Mouse (Mus musculus) ES-E14 (cell line): ENCODE results near the gene Map4k4. TPM values are rescaled to one million over a fixed set of nuclear protein-coding genes. Genes with fewer than 3 reads are reported as not detected.

Experiments
- DNase-seq: peaks from one replicate; pipeline ENCODE4 v3.0.0-alpha.2; 2013; ENCODE audit warnings: low read depth, low spot score
- H3K27ac ChIP-seq: 2 replicates; pipeline ENCODE4 v1.5.1; 2012; ENCODE audit warnings: low read depth, mild to moderate bottlenecking, low read length, moderate library complexity, mixed read lengths; ENCODE audit not compliant: poor library complexity, insufficient read depth, severe bottlenecking
- H3K36me3 ChIP-seq: 2 replicates; pipeline ENCODE4 v1.6.1; 2012; ENCODE audit warnings: mild to moderate bottlenecking, low read length, moderate library complexity, mixed read lengths; ENCODE audit not compliant: control insufficient read depth, poor library complexity, insufficient read depth, severe bottlenecking
- H3K4me1 ChIP-seq, 2 experiments: fragments of 150-350 bp in 1 of 2; sonication (generic) in 1 of 2; 2 replicates each; pipeline ENCODE4 v1.6.1; 2012; ENCODE audit warnings: low read length in 2 of 2, mild to moderate bottlenecking in 1 of 2, mixed read lengths in 1 of 2; ENCODE audit not compliant: control insufficient read depth in 2 of 2, insufficient read depth in 2 of 2, poor library complexity in 1 of 2
- H3K4me3 ChIP-seq, 2 experiments: fragments of 150-350 bp in 1 of 2; sonication (generic) in 1 of 2; 2 replicates each; pipeline ENCODE4 v1.5.1; 2012; ENCODE audit warnings: low read length in 2 of 2, low read depth in 1 of 2, mild to moderate bottlenecking in 1 of 2, mixed read lengths in 1 of 2; ENCODE audit not compliant: insufficient read depth in 1 of 2, poor library complexity in 1 of 2, severe bottlenecking in 1 of 2
- H3K9ac ChIP-seq: 2 replicates; pipeline ENCODE4 v1.6.1; 2012; ENCODE audit warnings: low read depth, mild to moderate bottlenecking, low read length, mixed read lengths; ENCODE audit not compliant: poor library complexity, insufficient read depth, severe bottlenecking
- H3K9me3 ChIP-seq: fragments of 150-350 bp; sonication (generic); 2 replicates; pipeline ENCODE4 v1.6.1; 2012; ENCODE audit warnings: low read depth, mild to moderate bottlenecking, low read length; ENCODE audit not compliant: control insufficient read depth, insufficient read depth
- CHD2 ChIP-seq: IDR thresholded peaks from 2 replicates; pipeline ENCODE4 v1.6.1; 2014; ENCODE audit warnings: mild to moderate bottlenecking, low read depth, low read length, inconsistent platforms
- HCFC1 ChIP-seq: IDR thresholded peaks from 2 replicates; pipeline ENCODE4 v1.6.1; 2012; ENCODE audit warnings: low read length, inconsistent platforms, borderline replicate concordance; ENCODE audit not compliant: insufficient read depth
- MAFK ChIP-seq: IDR thresholded peaks from 2 replicates; pipeline ENCODE4 v1.6.1; 2014; ENCODE audit warnings: mild to moderate bottlenecking, low read depth, low read length, inconsistent platforms; ENCODE audit not compliant: insufficient read depth
- ZC3H11A ChIP-seq: IDR thresholded peaks from 2 replicates; pipeline ENCODE4 v1.6.1; 2012; ENCODE audit warnings: low read depth, mild to moderate bottlenecking, inconsistent platforms, low read length, borderline replicate concordance
- ZNF384 ChIP-seq: IDR thresholded peaks from 2 replicates; pipeline ENCODE4 v1.6.1; 2012; ENCODE audit warnings: low read depth, low read length, inconsistent platforms
- in situ Hi-C, 2 experiments: fragments of 600-800 bp; cut with MboI; formaldehyde crosslinking; loops; one replicate each; pipeline ENCODE4 v1.15.1; 2025; ENCODE audit warnings: low sequenced_read_pairs in 2 of 2, inconsistent platforms in 1 of 2; ENCODE audit not compliant: unreplicated experiment in 2 of 2
- total RNA-seq: library from RNA; depleted of rRNA; stranded (reverse); fragments of 300-350 nt; gene quantifications from 2 replicates; pipeline ENCODE4 v1.2.3, GENCODE M21; 2012

Map4k4 gene
- total RNA-seq, 1 experiment, result 142 TPM

- Histone ChIP-seq H3K27ac (no peak overlapping the region), H3K9ac (no peak overlapping the region), H3K4me3 (no peak overlapping the region), H3K36me3 (peaks cover 31% of the 10 kb centered on the region), H3K9me3 (no peaks in the 10 kb centered on the region), H3K4me1 (no peaks in the 10 kb centered on the region)
- in situ Hi-C loops, result no loop called here
- no peak for DNase-seq
- TF ChIP-seq ZC3H11A (no peak), MAFK (no peak), ZNF384 (no peak), CHD2 (no peak), HCFC1 (no peak)
These were observed 124.0 kb downstream of the Map4k4 start for GRCm38 (mm10) chr1:40024554-40025320.

- no peak for DNase-seq
- TF ChIP-seq HCFC1, result no peak
- TF ChIP-seq ZC3H11A, result no peak
- no peak for TF ChIP-seq MAFK
- no peak for TF ChIP-seq CHD2
- no peak for TF ChIP-seq ZNF384
- peaks cover 30% of the 10 kb centered on the region for H3K36me3 ChIP-seq
These were observed 124.7 kb downstream of the Map4k4 start for GRCm38 (mm10) chr1:40025416-40025815.

GRCm38 (mm10) chr1:40027116-40027620 lies 126.5 kb downstream of the Map4k4 start:
- H3K9me3 ChIP-seq, result no peaks in the 10 kb centered on the region
- H3K36me3 ChIP-seq, result peaks cover 26% of the 10 kb centered on the region
- TF ChIP-seq CHD2, result no peak
- no peak for TF ChIP-seq ZNF384
- no peak for TF ChIP-seq HCFC1
- no peak for TF ChIP-seq ZC3H11A
- no peak for TF ChIP-seq MAFK

More at GRCm38 (mm10) chr1:40025416-40025815, 124.7 kb downstream of the Map4k4 start:
- H3K27ac ChIP-seq, result no peak overlapping the region
- no peaks in the 10 kb centered on the region for H3K9me3 ChIP-seq
- no peaks in the 10 kb centered on the region for H3K4me1 ChIP-seq
- no peak overlapping the region for H3K4me3 ChIP-seq
- no peak overlapping the region for H3K9ac ChIP-seq
- in situ Hi-C loops, result no loop called here

GRCm38 (mm10) chr1:40028207-40028998 lies 127.7 kb downstream of the Map4k4 start:
- Histone ChIP-seq H3K9ac (no peak overlapping the region), H3K9me3 (no peaks in the 10 kb centered on the region), H3K36me3 (peaks cover 15% of the 10 kb centered on the region), H3K27ac (no peak overlapping the region), H3K4me3 (no peak overlapping the region), H3K4me1 (no peaks in the 10 kb centered on the region)
- in situ Hi-C loops, result no loop called here
- TF ChIP-seq ZNF384, result peak; percentile 83
- no peak for TF ChIP-seq HCFC1
- no peak for DNase-seq

More at GRCm38 (mm10) chr1:40027116-40027620, 126.5 kb downstream of the Map4k4 start:
- no peak for DNase-seq
- H3K27ac ChIP-seq, result no peak overlapping the region
- H3K4me1 ChIP-seq, result no peaks in the 10 kb centered on the region
- in situ Hi-C loops, result no loop called here
- no peak overlapping the region for H3K4me3 ChIP-seq
- H3K9ac ChIP-seq, result no peak overlapping the region
